Mouse (Mus musculus): ENCODE results near the gene Dcun1d2. TPM values are rescaled to one million over a fixed set of nuclear protein-coding genes. Genes with fewer than 3 reads are reported as not detected.

Gene Dcun1d2
- total and polyA plus RNA-seq, 3 experiments = 13.2 to 14.9 (median 14.7) TPM

- no peak for TF ChIP-seq CTCF (conservative IDR thresholded peaks at IDR 0.05 in 1 of 2, IDR thresholded peaks at IDR 0.05 in 1 of 2; ENCODE audit: low read depth in 2 of 2, low read length in 2 of 2)
- no peak for TF ChIP-seq POLR2AphosphoS2 (IDR thresholded peaks at IDR 0.05; ENCODE audit: low read depth, low read length)
- H3K4me2 ChIP-seq (ENCODE audit: insufficient read depth, low read depth, poor library complexity, severe bottlenecking) = no peak overlapping the region
- peaks cover 15 to 30% of the 10 kb centered on the region in 2 experiments for H3K4me1 ChIP-seq (ENCODE audit: control insufficient read depth in 1 of 2, insufficient read depth in 2 of 2)
- no peak for DNase-seq (ENCODE audit: extremely low read depth)
- H3K79me2 ChIP-seq (replicated peaks; ENCODE audit: control insufficient read depth, extremely low read depth, insufficient read depth, poor library complexity, severe bottlenecking) = no peaks in the 10 kb centered on the region
- no peak overlapping the region for H3K9ac ChIP-seq (ENCODE audit: insufficient read depth, low read depth)
- H3K4me3 ChIP-seq (replicated peaks in 1 of 3; ENCODE audit: low read depth in 2 of 3, low read length in 2 of 3, poor library complexity in 1 of 3) = no peak overlapping the region
- H3K36me3 ChIP-seq (replicated peaks in 1 of 2; ENCODE audit: control insufficient read depth in 1 of 2, insufficient read depth in 1 of 2, low read length in 1 of 2) = no peaks in the 10 kb centered on the region
- peaks cover 96% of the 10 kb centered on the region for H3K27me3 ChIP-seq (replicated peaks)
- H3K9me3 ChIP-seq (replicated peaks; ENCODE audit: low read length) = peaks cover under 1% of the 10 kb centered on the region
- in situ Hi-C loops (cut with MboI; ENCODE audit: low pct_ligation_motif_present, low pct_unique_long_range_greater_than_20kb, low sequenced_read_pairs) = no loop called here
- H3K27ac ChIP-seq (ENCODE audit: insufficient read depth, low read depth) = no peak overlapping the region
- dilution Hi-C loops (cut with MboI; ENCODE audit: extremely low pct_ligation_motif_present, extremely low pct_unique_long_range_greater_than_20kb, low sequenced_read_pairs) = no loop called here
Observed at GRCm38 (mm10) chr8:13230471-13230870, 57.5 kb downstream of the Dcun1d2 start.

- dilution Hi-C loops (cut with MboI; ENCODE audit: extremely low pct_ligation_motif_present, extremely low pct_unique_long_range_greater_than_20kb, low sequenced_read_pairs) (no loop called here), in situ Hi-C loops (cut with MboI; ENCODE audit: low pct_ligation_motif_present, low pct_unique_long_range_greater_than_20kb, low sequenced_read_pairs) (no loop called here)
- Histone ChIP-seq H3K27me3 (replicated peaks) (peaks cover 96% of the 10 kb centered on the region), H3K27ac (ENCODE audit: insufficient read depth, low read depth) (no peak overlapping the region), H3K9me3 (replicated peaks; ENCODE audit: low read length) (peaks cover 2% of the 10 kb centered on the region), H3K79me2 (replicated peaks; ENCODE audit: control insufficient read depth, extremely low read depth, insufficient read depth, poor library complexity, severe bottlenecking) (no peaks in the 10 kb centered on the region), H3K4me1 (ENCODE audit: control insufficient read depth in 1 of 2, insufficient read depth in 2 of 2) (peaks cover 13 to 28% of the 10 kb centered on the region in 2 experiments), H3K36me3 (replicated peaks in 1 of 2; ENCODE audit: control insufficient read depth in 1 of 2, insufficient read depth in 1 of 2, low read length in 1 of 2) (no peaks in the 10 kb centered on the region), H3K4me3 (replicated peaks in 1 of 3; ENCODE audit: low read depth in 2 of 3, low read length in 2 of 3, poor library complexity in 1 of 3) (no peak overlapping the region), H3K4me2 (ENCODE audit: insufficient read depth, low read depth, poor library complexity, severe bottlenecking) (no peak overlapping the region), H3K9ac (ENCODE audit: insufficient read depth, low read depth) (no peak overlapping the region)
- no peak for DNase-seq (ENCODE audit: extremely low read depth)
- TF ChIP-seq CHD2 (IDR thresholded peaks at IDR 0.05; ENCODE audit: low read length) = no peak
- no peak for TF ChIP-seq PAX5 (IDR thresholded peaks at IDR 0.05; ENCODE audit: low read length)
- TF ChIP-seq SIN3A (IDR thresholded peaks at IDR 0.05; ENCODE audit: low read length) = no peak
- no peak for TF ChIP-seq USF1 (IDR thresholded peaks at IDR 0.05; ENCODE audit: low read depth, low read length)
- no peak for TF ChIP-seq ZNF384 (IDR thresholded peaks at IDR 0.05; ENCODE audit: low read depth, low read length)
- TF ChIP-seq HCFC1 (IDR thresholded peaks at IDR 0.05; ENCODE audit: low read depth, low read length) = no peak
- no peak for TF ChIP-seq NRF1 (IDR thresholded peaks at IDR 0.05; ENCODE audit: low read depth, low read length)
- no peak for TF ChIP-seq MAFK (IDR thresholded peaks at IDR 0.05; ENCODE audit: insufficient replicate concordance, low read length)
- TF ChIP-seq BHLHE40 (IDR thresholded peaks at IDR 0.05; ENCODE audit: low read depth, low read length) = no peak
- no peak for TF ChIP-seq MAX (IDR thresholded peaks at IDR 0.05; ENCODE audit: low read length)
- TF ChIP-seq POLR2AphosphoS2 (IDR thresholded peaks at IDR 0.05; ENCODE audit: low read depth, low read length) = no peak
- no peak for TF ChIP-seq MAZ (IDR thresholded peaks at IDR 0.05; ENCODE audit: low read depth, low read length)
- no peak for TF ChIP-seq CTCF (conservative IDR thresholded peaks at IDR 0.05 in 1 of 2, IDR thresholded peaks at IDR 0.05 in 1 of 2; ENCODE audit: low read depth in 2 of 2, low read length in 2 of 2)
- no peak for TF ChIP-seq EP300 (IDR thresholded peaks at IDR 0.05; ENCODE audit: low read length)
- TF ChIP-seq RAD21 (IDR thresholded peaks at IDR 0.05; ENCODE audit: low read depth, low read length) = no peak
- no peak for TF ChIP-seq ETS1 (conservative IDR thresholded peaks at IDR 0.05; ENCODE audit: low read depth, low read length)
- TF ChIP-seq RCOR1 (conservative IDR thresholded peaks at IDR 0.05; ENCODE audit: low read depth, low read length) = no peak
- no peak for TF ChIP-seq ZKSCAN1 (IDR thresholded peaks at IDR 0.05; ENCODE audit: borderline replicate concordance, low read depth, low read length)
- no peak for TF ChIP-seq GABPA (IDR thresholded peaks at IDR 0.05; ENCODE audit: insufficient replicate concordance, low read depth, low read length)
- TF ChIP-seq E2F4 (IDR thresholded peaks at IDR 0.05; ENCODE audit: insufficient replicate concordance, low read depth, low read length) = no peak
Observed at GRCm38 (mm10) chr8:13229802-13230201, 58.1 kb downstream of the Dcun1d2 start.
